Mouse (Mus musculus) heart, embryonic 12.5 days (tissue): ENCODE measurements around the gene Ripply1. TPM values are rescaled to one million over a fixed set of nuclear protein-coding genes. Genes with fewer than 3 reads are reported as not detected.
"Not testable (repeated sequence)": the region's sequence is repeated elsewhere in the genome, so short reads cannot be mapped to it uniquely, and the experiment has no call there.

ENCODE experiments used
- ATAC-seq: fragments of 200-750 bp; cut with Nextera tagmentation; 2 replicates; pipeline ENCODE4 v1.8.0; 2017; ENCODE audit warnings: moderate TSS enrichment, moderate library complexity; ENCODE audit not compliant: insufficient number of reproducible peaks, low FRiP score
- H3K27ac ChIP-seq: fragments of 300-500 bp; sonication (generic); 2 replicates; pipeline ENCODE4 v1.5.1; 2016; ENCODE audit warnings: mild to moderate bottlenecking, moderate library complexity; ENCODE audit not compliant: poor library complexity, severe bottlenecking
- H3K27me3 ChIP-seq: fragments of 300-500 bp; sonication (generic); replicated peaks from 2 replicates; pipeline ENCODE4 v1.6.1; 2016; ENCODE audit warnings: mild to moderate bottlenecking, moderate library complexity
- H3K36me3 ChIP-seq: fragments of 300-500 bp; sonication (generic); 2 replicates; pipeline ENCODE4 v1.6.1; 2016; ENCODE audit warnings: mild to moderate bottlenecking, moderate library complexity
- H3K4me1 ChIP-seq: fragments of 300-500 bp; sonication (generic); replicated peaks from 2 replicates; pipeline ENCODE4 v1.6.1; 2016; ENCODE audit warnings: mild to moderate bottlenecking
- H3K4me2 ChIP-seq: fragments of 300-500 bp; sonication (generic); 2 replicates; pipeline ENCODE4 v1.6.1; 2016; ENCODE audit warnings: mild to moderate bottlenecking, moderate library complexity
- H3K4me3 ChIP-seq: fragments of 300-500 bp; sonication (generic); 2 replicates; pipeline ENCODE4 v1.5.1; 2016; ENCODE audit warnings: mild to moderate bottlenecking
- H3K9ac ChIP-seq: fragments of 300-500 bp; sonication (generic); 2 replicates; pipeline ENCODE4 v1.6.1; 2016; ENCODE audit warnings: mild to moderate bottlenecking, moderate library complexity
- H3K9me3 ChIP-seq: fragments of 300-500 bp; sonication (generic); replicated peaks from 2 replicates; pipeline ENCODE4 v1.6.1; 2016; ENCODE audit warnings: mild to moderate bottlenecking, moderate library complexity
- WGBS: fragments of 180-500 bp; shearing (Covaris S2); methylation state at CpG from one replicate; pipeline ENCODE4 v1.1.7; 2016; 5-methylcytosine and 5-hydroxymethylcytosine counted together
- polyA plus RNA-seq: library from polyadenylated mRNA; unstranded; fragments of >200 nt; fragmentation: Nextera tagmentation; extraction: Ambion mirVana; gene quantifications from 2 replicates; pipeline ENCODE4 v1.2.1, GENCODE M21; 2016

The Ripply1 gene
- polyA plus RNA-seq, 1 experiment from 2014 or later: not detected

GRCm38 (mm10) chrX:139780988-139781387 lies 1.2 kb downstream of the Ripply1 start:
- WGBS: 33% methylated on average over 3 of the region's 3 CpGs
- Histone ChIP-seq H3K4me2 (no peak overlapping the region), H3K9me3 (no peaks in the 10 kb centered on the region), H3K9ac (no peak overlapping the region), H3K4me3 (no peak overlapping the region), H3K4me1 (peaks cover 18% of the 10 kb centered on the region), H3K36me3 (no peaks in the 10 kb centered on the region), H3K27me3 (peaks cover 5% of the 10 kb centered on the region), H3K27ac (no peak overlapping the region)
- ATAC-seq: peak; percentile 55; the same call in 1 of the 2 replicates

GRCm38 (mm10) chrX:139779401-139779800 lies 2.8 kb downstream of the Ripply1 start:
- Histone ChIP-seq H3K4me3 (no peak overlapping the region), H3K27me3 (peaks cover 5% of the 10 kb centered on the region), H3K9ac (no peak overlapping the region), H3K4me2 (no peak overlapping the region), H3K4me1 (peaks cover 18% of the 10 kb centered on the region), H3K27ac (no peak overlapping the region), H3K9me3 (no peaks in the 10 kb centered on the region), H3K36me3 (no peaks in the 10 kb centered on the region)
- ATAC-seq: no peak
- 74% methylated on average over 5 of the region's 5 CpGs for WGBS

GRCm38 (mm10) chrX:139778886-139779285 lies 3.3 kb downstream of the Ripply1 start:
- Histone ChIP-seq H3K4me3 (no peak overlapping the region), H3K9me3 (no peaks in the 10 kb centered on the region), H3K4me1 (peaks cover 18% of the 10 kb centered on the region), H3K4me2 (no peak overlapping the region), H3K27me3 (peaks cover 5% of the 10 kb centered on the region), H3K9ac (no peak overlapping the region), H3K27ac (no peak overlapping the region), H3K36me3 (no peaks in the 10 kb centered on the region)
- ATAC-seq: no peak
- WGBS: 82% methylated on average over 1 of the region's 1 CpGs

- Histone ChIP-seq H3K27me3 (peaks cover 5% of the 10 kb centered on the region), H3K4me1 (peaks cover 18% of the 10 kb centered on the region), H3K4me3 (no peak overlapping the region), H3K9ac (no peak overlapping the region), H3K9me3 (no peaks in the 10 kb centered on the region), H3K27ac (no peak overlapping the region), H3K4me2 (no peak overlapping the region), H3K36me3 (no peaks in the 10 kb centered on the region)
- ATAC-seq: no peak
- 43% methylated on average over 4 of the region's 4 CpGs for WGBS
Measured at GRCm38 (mm10) chrX:139777357-139777756, 4.8 kb downstream of the Ripply1 start.

- peaks cover 12% of the 10 kb centered on the region for H3K4me1 ChIP-seq
- ATAC-seq: no peak
- H3K27ac ChIP-seq: no peak overlapping the region
- no peak overlapping the region for H3K9ac ChIP-seq
- H3K4me2 ChIP-seq: peak overlapping the region; percentile 50
- no peaks in the 10 kb centered on the region for H3K36me3 ChIP-seq
- no peak overlapping the region for H3K4me3 ChIP-seq
- WGBS: 67% methylated on average over 7 of the region's 7 CpGs
- no peaks in the 10 kb centered on the region for H3K27me3 ChIP-seq
- no peaks in the 10 kb centered on the region for H3K9me3 ChIP-seq
Measured at GRCm38 (mm10) chrX:139775084-139775612, 7.0 kb downstream of the Ripply1 start.

GRCm38 (mm10) chrX:139774309-139775083 lies 7.7 kb downstream of the Ripply1 start:
- Histone ChIP-seq H3K36me3 (no peaks in the 10 kb centered on the region), H3K4me1 (peaks cover 12% of the 10 kb centered on the region), H3K9ac (0 out of 2 replicates have a peak overlapping the region, but pooled peaks have one; percentile 24), H3K27ac (no peak overlapping the region), H3K27me3 (no peaks in the 10 kb centered on the region), H3K9me3 (no peaks in the 10 kb centered on the region), H3K4me2 (peak overlapping the region; percentile 50), H3K4me3 (no peak overlapping the region)
- WGBS: 23% methylated on average over 18 of the region's 18 CpGs
- ATAC-seq: peak; percentile 42; the same call in 1 of the 2 replicates

- H3K27ac ChIP-seq: no peak overlapping the region
- no peak for ATAC-seq
- WGBS: 60% methylated on average over 13 of the region's 13 CpGs
Measured at GRCm38 (mm10) chrX:139769975-139770637, 12.0 kb downstream of the Ripply1 start.

GRCm38 (mm10) chrX:139762546-139762945 lies 19.6 kb downstream of the Ripply1 start:
- H3K4me1 ChIP-seq: no peaks in the 10 kb centered on the region
- H3K9ac ChIP-seq: no peak overlapping the region
- no peak for ATAC-seq
- H3K9me3 ChIP-seq: no peaks in the 10 kb centered on the region
- WGBS: 79% methylated on average over 2 of the region's 2 CpGs
- no peaks in the 10 kb centered on the region for H3K27me3 ChIP-seq
- no peak overlapping the region for H3K4me2 ChIP-seq
- no peak overlapping the region for H3K4me3 ChIP-seq
- no peak overlapping the region for H3K27ac ChIP-seq
- H3K36me3 ChIP-seq: no peaks in the 10 kb centered on the region

More at GRCm38 (mm10) chrX:139769975-139770637, 12.0 kb downstream of the Ripply1 start:
- H3K4me2 ChIP-seq: no peak overlapping the region
- no peaks in the 10 kb centered on the region for H3K9me3 ChIP-seq
- H3K27me3 ChIP-seq: no peaks in the 10 kb centered on the region
- no peak overlapping the region for H3K9ac ChIP-seq
- no peak overlapping the region for H3K4me3 ChIP-seq
- no peaks in the 10 kb centered on the region for H3K36me3 ChIP-seq
- H3K4me1 ChIP-seq: peaks cover 5% of the 10 kb centered on the region; the same call in 1 of the 2 replicates

- WGBS: 64% methylated on average over 3 of the region's 3 CpGs
Measured at GRCm38 (mm10) chrX:139758634-139759033, 23.5 kb downstream of the Ripply1 start.

GRCm38 (mm10) chrX:139751855-139752254 lies 30.3 kb downstream of the Ripply1 start:
- no peak overlapping the region for H3K27ac ChIP-seq
- ATAC-seq: no peak
- no peaks in the 10 kb centered on the region for H3K9me3 ChIP-seq
- no peak overlapping the region for H3K4me2 ChIP-seq
- no peak overlapping the region for H3K9ac ChIP-seq
- no peaks in the 10 kb centered on the region for H3K27me3 ChIP-seq
- no peak overlapping the region for H3K4me3 ChIP-seq
- no peaks in the 10 kb centered on the region for H3K4me1 ChIP-seq
- WGBS: 4% methylated on average over 1 of the region's 1 CpGs
- peaks cover 15% of the 10 kb centered on the region; the same call in 1 of the 2 replicates for H3K36me3 ChIP-seq

More at GRCm38 (mm10) chrX:139758634-139759033, 23.5 kb downstream of the Ripply1 start:
- H3K9me3 ChIP-seq, H3K9ac ChIP-seq, H3K4me2 ChIP-seq, H3K27me3 ChIP-seq, H3K4me3 ChIP-seq, H3K27ac ChIP-seq, ATAC-seq, H3K36me3 ChIP-seq, H3K4me1 ChIP-seq: not testable (repeated sequence)

- 80% methylated on average over 5 of the region's 5 CpGs for WGBS
- no peak overlapping the region for H3K27ac ChIP-seq
- no peak overlapping the region for H3K9ac ChIP-seq
- no peaks in the 10 kb centered on the region for H3K9me3 ChIP-seq
- no peaks in the 10 kb centered on the region for H3K4me1 ChIP-seq
- peaks cover 11% of the 10 kb centered on the region; the same call in 1 of the 2 replicates for H3K36me3 ChIP-seq
- H3K4me3 ChIP-seq: no peak overlapping the region
- H3K27me3 ChIP-seq: no peaks in the 10 kb centered on the region
- H3K4me2 ChIP-seq: no peak overlapping the region
- ATAC-seq: no peak
Measured at GRCm38 (mm10) chrX:139737066-139737465, 45.1 kb downstream of the Ripply1 start.
